ENCODE assay signal across 7 mouse cellular contexts in genomic region chr9:58197781-58198701, GRCm38 (mm10). TPM values are rescaled to one million over a fixed set of nuclear protein-coding genes. Genes with fewer than 3 reads are reported as not detected.
DNase-seq lines count a peak whose midpoint lies in the region; ATAC-seq and TF ChIP-seq lines count a peak whose summit lies in the region.

No protein-coding gene starts in this region.

- H3K36me3 ChIP-seq in ES-E14 (ENCODE audit: control insufficient read depth, insufficient read depth, low read length, poor library complexity, severe bottlenecking): no peaks in the 10 kb centered on the region
- no peaks in the 10 kb centered on the region for H3K36me3 ChIP-seq in hindbrain, embryonic 13.5 days

- H3K4me2 ChIP-seq in hindbrain, embryonic 13.5 days: peak overlapping the region; percentile 58

- intact Hi-C loops in left cerebral cortex, postnatal 4 days (cut with DNase I): no loop called here

- no peak overlapping the region for H3K27ac ChIP-seq in ES-E14 (ENCODE audit: insufficient read depth, low read depth, low read length, poor library complexity, severe bottlenecking)
- peak overlapping the region; percentile 60 for H3K27ac ChIP-seq in hindbrain, embryonic 13.5 days

- peak; percentile 73 for ATAC-seq in erythroblast, adult 5-6 weeks (replicated peaks; ENCODE audit: low FRiP score, poor library complexity, severe bottlenecking)
- ATAC-seq in hindbrain, embryonic 13.5 days (ENCODE audit: low FRiP score): peak; percentile 18

- H3K9ac ChIP-seq in ES-E14 (ENCODE audit: insufficient read depth, low read depth, low read length, poor library complexity, severe bottlenecking): peak overlapping the region; percentile 1; the same call in 1 of the 2 replicates
- peak overlapping the region; percentile 66 for H3K9ac ChIP-seq in hindbrain, embryonic 13.5 days

- under 1% methylated on average over 58 of the region's 58 CpGs for WGBS in hindbrain, embryonic 13.5 days

- H3K27me3 ChIP-seq in hindbrain, embryonic 13.5 days: peaks cover 93% of the 10 kb centered on the region

- H3K9me3 ChIP-seq in ES-E14 (ENCODE audit: control insufficient read depth, insufficient read depth, low read depth, low read length): no peaks in the 10 kb centered on the region
- H3K9me3 ChIP-seq in hindbrain, embryonic 13.5 days: no peaks in the 10 kb centered on the region

- H3K4me3 ChIP-seq in ES-E14 (ENCODE audit: insufficient read depth in 1 of 2, low read depth in 1 of 2, low read length in 2 of 2, poor library complexity in 1 of 2, severe bottlenecking in 1 of 2): peak overlapping the region in 1 of 2 experiments; percentile 26; a peak in 1 of 4 replicates
- peak overlapping the region; percentile 34 for H3K4me3 ChIP-seq in hindbrain, embryonic 13.5 days

- H3K4me1 ChIP-seq in ES-E14 (ENCODE audit: control insufficient read depth in 2 of 2, insufficient read depth in 2 of 2, low read length in 2 of 2, poor library complexity in 1 of 2): peaks cover 6 to 47% of the 10 kb centered on the region in 2 experiments; a peak in 2 of 4 replicates
- peaks cover 73% of the 10 kb centered on the region for H3K4me1 ChIP-seq in hindbrain, embryonic 13.5 days (replicated peaks)

- in situ Hi-C loops in ES-E14 (cut with MboI; ENCODE audit: low sequenced_read_pairs in 2 of 2, unreplicated experiment in 2 of 2): no loop called here

- DNase-seq in ES-E14 (ENCODE audit: low read depth, low spot score): no peak
- DNase-seq in adrenal gland, postnatal 36 days: peak; percentile 73 to 82
- peak; percentile 78 for DNase-seq in left cerebral cortex, postnatal 4 days
- peak; percentile 54 for DNase-seq in mesoderm, embryonic 11.5 days (ENCODE audit: low read depth, low spot score)
- peak; percentile 65 for DNase-seq in right cerebral cortex, postnatal 4 days

TF ChIP-seq in ES-E14, 5 proteins besides CTCF, POLR2A, EP300 and RAD21:
- TF ChIP-seq HCFC1 (IDR thresholded peaks at IDR 0.05; ENCODE audit: borderline replicate concordance, insufficient read depth, low read length) (no peak), MAFK (IDR thresholded peaks at IDR 0.05; ENCODE audit: insufficient read depth, low read depth, low read length) (no peak), ZC3H11A (IDR thresholded peaks at IDR 0.05; ENCODE audit: borderline replicate concordance, low read depth, low read length) (no peak; the same call in 1 of the 2 replicates), CHD2 (IDR thresholded peaks at IDR 0.05; ENCODE audit: low read depth, low read length) (no peak), ZNF384 (IDR thresholded peaks at IDR 0.05; ENCODE audit: low read depth, low read length) (no peak)

RNA-seq across cellular contexts. Expression of gene Islr, which starts 6.1 kb away (rescaled TPM):
- total RNA-seq in ES-E14 (2012; rRNA removed): 0.22 and 0.26 TPM in 2 replicates
- 10 to 100 TPM; 23.7 to 32.1 TPM for total RNA-seq in adrenal gland, postnatal 36 days (2021)
- total RNA-seq in erythroblast, adult 5-6 weeks (2015; ENCODE audit: low replicate concordance): 0.63 TPM in 1 of 2 replicates, not detected in the other
- total RNA-seq in erythroblast, adult 5-6 weeks (2017; ENCODE audit: low replicate concordance): not detected in 2 replicates
- polyA plus RNA-seq in hindbrain, embryonic 13.5 days (2015; fragmentation: Nextera tagmentation; extraction: Ambion mirVana): 40.9 and 43.7 TPM in 2 replicates
- 10 to 100 TPM; 18.6 to 19.3 TPM for total RNA-seq in left cerebral cortex, postnatal 4 days (2021)

RNA-seq across cellular contexts. Expression of gene Islr2, which starts 6.1 kb away (rescaled TPM):
- 7.8 and 12.8 TPM in 2 replicates for total RNA-seq in ES-E14 (2012; rRNA removed)
- total RNA-seq in adrenal gland, postnatal 36 days (2021): 1 to 10 TPM; 2.3 to 3.3 TPM
- total RNA-seq in erythroblast, adult 5-6 weeks (2015; ENCODE audit: low replicate concordance): not detected in 2 replicates
- total RNA-seq in erythroblast, adult 5-6 weeks (2017; ENCODE audit: low replicate concordance): not detected in 2 replicates
- polyA plus RNA-seq in hindbrain, embryonic 13.5 days (2015; fragmentation: Nextera tagmentation; extraction: Ambion mirVana): 11.1 and 11.3 TPM in 2 replicates
- 100 to 1,000 TPM; 328 to 363 TPM for total RNA-seq in left cerebral cortex, postnatal 4 days (2021)

RNA-seq across cellular contexts. Expression of gene Pml, which starts 51.5 kb away (rescaled TPM):
- total RNA-seq in ES-E14 (2012; rRNA removed): 72.6 and 112 TPM in 2 replicates
- 10 to 100 TPM; 22.4 to 24.2 TPM for total RNA-seq in adrenal gland, postnatal 36 days (2021)
- 43.0 and 50.8 TPM in 2 replicates for total RNA-seq in erythroblast, adult 5-6 weeks (2015; ENCODE audit: low replicate concordance)
- 51.6 and 69.0 TPM in 2 replicates for total RNA-seq in erythroblast, adult 5-6 weeks (2017; ENCODE audit: low replicate concordance)
- 4.0 and 4.7 TPM in 2 replicates for polyA plus RNA-seq in hindbrain, embryonic 13.5 days (2015; fragmentation: Nextera tagmentation; extraction: Ambion mirVana)
- 10 to 100 TPM; 11.3 to 14.7 TPM for total RNA-seq in left cerebral cortex, postnatal 4 days (2021)

RNA-seq across cellular contexts. Expression of gene Stoml1, which starts 54.9 kb away (rescaled TPM):
- total RNA-seq in ES-E14 (2012; rRNA removed): 51.7 and 95.7 TPM in 2 replicates
- 10 to 100 TPM; 15.7 to 19.2 TPM for total RNA-seq in adrenal gland, postnatal 36 days (2021)
- 1.2 and 8.6 TPM in 2 replicates for total RNA-seq in erythroblast, adult 5-6 weeks (2015; ENCODE audit: low replicate concordance)
- total RNA-seq in erythroblast, adult 5-6 weeks (2017; ENCODE audit: low replicate concordance): 2.1 and 2.3 TPM in 2 replicates
- 105 and 116 TPM in 2 replicates for polyA plus RNA-seq in hindbrain, embryonic 13.5 days (2015; fragmentation: Nextera tagmentation; extraction: Ambion mirVana)
- 10 to 100 TPM; 84.5 to 93.2 TPM for total RNA-seq in left cerebral cortex, postnatal 4 days (2021)

Comparison
In these comparisons a context has a peak if more than half of its experiments do, and no peak if none do; other contexts are left out.
1. RNA of gene Islr, which starts 6.1 kb away (total RNA-seq): 23.7 to 32.1 TPM in adrenal gland, postnatal 36 days and 18.6 to 19.3 TPM in left cerebral cortex, postnatal 4 days; 0.22 to 0.26 TPM in ES-E14 and 0.63 TPM in erythroblast, adult 5-6 weeks; every median in the first group is over 10 times any median in the second.
2. RNA of gene Islr2, which starts 6.1 kb away (total RNA-seq): 328 to 363 TPM in left cerebral cortex, postnatal 4 days; 7.8 to 12.8 TPM in ES-E14, 2.3 to 3.3 TPM in adrenal gland, postnatal 36 days and not detected in erythroblast, adult 5-6 weeks; every median in the first group is over 10 times any median in the second.